Mouse (Mus musculus): ENCODE results near the gene Dgkg. TPM values are rescaled to one million over a fixed set of nuclear protein-coding genes. Genes with fewer than 3 reads are reported as not detected.

The Dgkg gene
- total and polyA plus RNA-seq, 2 experiments from 2014 or later: 6.1 to 12.5 TPM

- TF ChIP-seq CTCF (IDR thresholded peaks at IDR 0.05; ENCODE audit: low read depth): no peak
- 0 out of 2 replicates have a peak, but pooled peaks cover 10% of the 10 kb centered on the region for H3K27me3 ChIP-seq (ENCODE audit: insufficient read depth, low read length)
- no peak for ATAC-seq
- no peak for DNase-seq (ENCODE audit: low spot score)
- no peak overlapping the region for H3K4me2 ChIP-seq (ENCODE audit: low read depth, low read length)
- H3K36me3 ChIP-seq (ENCODE audit: insufficient read depth, low read length): no peaks in the 10 kb centered on the region
- H3K4me1 ChIP-seq (ENCODE audit: insufficient read depth, low read length): no peaks in the 10 kb centered on the region
- no peaks in the 10 kb centered on the region for H3K9me3 ChIP-seq (ENCODE audit: low read length)
- H3K4me3 ChIP-seq (ENCODE audit: low read length): no peak overlapping the region
- no peak overlapping the region for H3K27ac ChIP-seq
- H3K9ac ChIP-seq (replicated peaks; ENCODE audit: low read length): no peak overlapping the region
- WGBS: 84% methylated on average over 11 of the region's 11 CpGs
These were observed 3.1 kb downstream of the Dgkg start for GRCm38 (mm10) chr16:22653817-22654476.

GRCm38 (mm10) chr16:22651244-22651643 is 5.8 kb downstream of the Dgkg start:
- Histone ChIP-seq H3K36me3 (ENCODE audit: insufficient read depth, low read length) (no peaks in the 10 kb centered on the region), H3K27ac (no peak overlapping the region), H3K4me2 (ENCODE audit: low read depth, low read length) (no peak overlapping the region), H3K9ac (replicated peaks; ENCODE audit: low read length) (no peak overlapping the region), H3K27me3 (ENCODE audit: insufficient read depth, low read length) (0 out of 2 replicates have a peak, but pooled peaks cover 6% of the 10 kb centered on the region), H3K4me1 (ENCODE audit: insufficient read depth, low read length) (no peaks in the 10 kb centered on the region), H3K4me3 (ENCODE audit: low read length) (no peak overlapping the region), H3K9me3 (ENCODE audit: low read length) (no peaks in the 10 kb centered on the region)
- no peak for TF ChIP-seq CTCF (IDR thresholded peaks at IDR 0.05; ENCODE audit: low read depth)
- ATAC-seq (no peak), DNase-seq (ENCODE audit: low spot score) (no peak)
- WGBS: 69% methylated on average over 3 of the region's 3 CpGs

- Histone ChIP-seq H3K27me3 (ENCODE audit: insufficient read depth, low read length) (no peaks in the 10 kb centered on the region), H3K27ac (no peak overlapping the region), H3K4me1 (ENCODE audit: insufficient read depth, low read length) (no peaks in the 10 kb centered on the region), H3K36me3 (ENCODE audit: insufficient read depth, low read length) (no peaks in the 10 kb centered on the region), H3K9ac (replicated peaks; ENCODE audit: low read length) (no peak overlapping the region), H3K4me2 (ENCODE audit: low read depth, low read length) (no peak overlapping the region), H3K4me3 (ENCODE audit: low read length) (no peak overlapping the region), H3K9me3 (ENCODE audit: low read length) (no peaks in the 10 kb centered on the region)
- ATAC-seq (no peak), DNase-seq (ENCODE audit: low spot score) (no peak)
- no peak for TF ChIP-seq CTCF (IDR thresholded peaks at IDR 0.05; ENCODE audit: low read depth)
- 97% methylated on average over 1 of the region's 1 CpGs for WGBS
These were observed 11.8 kb downstream of the Dgkg start for GRCm38 (mm10) chr16:22645256-22645655.

- Histone ChIP-seq H3K4me3 (ENCODE audit: low read length) (no peak overlapping the region), H3K27ac (no peak overlapping the region), H3K9ac (replicated peaks; ENCODE audit: low read length) (no peak overlapping the region), H3K4me2 (ENCODE audit: low read depth, low read length) (no peak overlapping the region), H3K36me3 (ENCODE audit: insufficient read depth, low read length) (no peaks in the 10 kb centered on the region), H3K9me3 (ENCODE audit: low read length) (no peaks in the 10 kb centered on the region), H3K4me1 (ENCODE audit: insufficient read depth, low read length) (no peaks in the 10 kb centered on the region), H3K27me3 (ENCODE audit: insufficient read depth, low read length) (no peaks in the 10 kb centered on the region)
- TF ChIP-seq CTCF (IDR thresholded peaks at IDR 0.05; ENCODE audit: low read depth): no peak
- no peak for DNase-seq (ENCODE audit: low spot score)
- WGBS: 70% methylated on average over 8 of the region's 8 CpGs
- no peak for ATAC-seq
These were observed 13.6 kb downstream of the Dgkg start for GRCm38 (mm10) chr16:22643460-22643859.

- DNase-seq (ENCODE audit: low spot score): no peak
- TF ChIP-seq CTCF (IDR thresholded peaks at IDR 0.05; ENCODE audit: low read depth): no peak
- Histone ChIP-seq H3K9ac (replicated peaks; ENCODE audit: low read length) (no peak overlapping the region), H3K36me3 (ENCODE audit: insufficient read depth, low read length) (no peaks in the 10 kb centered on the region), H3K4me3 (ENCODE audit: low read length) (no peak overlapping the region), H3K9me3 (ENCODE audit: low read length) (no peaks in the 10 kb centered on the region), H3K27ac (no peak overlapping the region), H3K27me3 (ENCODE audit: insufficient read depth, low read length) (no peaks in the 10 kb centered on the region), H3K4me2 (ENCODE audit: low read depth, low read length) (no peak overlapping the region), H3K4me1 (ENCODE audit: insufficient read depth, low read length) (no peaks in the 10 kb centered on the region)
- ATAC-seq: no peak
- 87% methylated on average over 6 of the region's 6 CpGs for WGBS
These were observed 14.1 kb downstream of the Dgkg start for GRCm38 (mm10) chr16:22642953-22643352.

- ATAC-seq: no peak
- WGBS: 82% methylated on average over 4 of the region's 4 CpGs
- H3K4me2 ChIP-seq (ENCODE audit: low read depth, low read length): no peak overlapping the region
- H3K36me3 ChIP-seq (ENCODE audit: insufficient read depth, low read length): no peaks in the 10 kb centered on the region
- no peaks in the 10 kb centered on the region for H3K4me1 ChIP-seq (ENCODE audit: insufficient read depth, low read length)
- no peak overlapping the region for H3K9ac ChIP-seq (replicated peaks; ENCODE audit: low read length)
- no peaks in the 10 kb centered on the region for H3K27me3 ChIP-seq (ENCODE audit: insufficient read depth, low read length)
- H3K4me3 ChIP-seq (ENCODE audit: low read length): no peak overlapping the region
- no peak overlapping the region for H3K27ac ChIP-seq
- no peak for DNase-seq (ENCODE audit: low spot score)
- no peak for TF ChIP-seq CTCF (IDR thresholded peaks at IDR 0.05; ENCODE audit: low read depth)
- no peaks in the 10 kb centered on the region for H3K9me3 ChIP-seq (ENCODE audit: low read length)
These were observed 15.0 kb downstream of the Dgkg start for GRCm38 (mm10) chr16:22642054-22642453.

- Histone ChIP-seq H3K4me3 (ENCODE audit: low read length) (no peak overlapping the region), H3K36me3 (ENCODE audit: insufficient read depth, low read length) (no peaks in the 10 kb centered on the region), H3K27ac (no peak overlapping the region), H3K9me3 (ENCODE audit: low read length) (no peaks in the 10 kb centered on the region), H3K4me2 (ENCODE audit: low read depth, low read length) (no peak overlapping the region), H3K4me1 (ENCODE audit: insufficient read depth, low read length) (no peaks in the 10 kb centered on the region), H3K27me3 (ENCODE audit: insufficient read depth, low read length) (no peaks in the 10 kb centered on the region), H3K9ac (replicated peaks; ENCODE audit: low read length) (no peak overlapping the region)
- DNase-seq (ENCODE audit: low spot score): no peak
- no peak for ATAC-seq
- no peak for TF ChIP-seq CTCF (IDR thresholded peaks at IDR 0.05; ENCODE audit: low read depth)
- WGBS: 41% methylated on average over 9 of the region's 9 CpGs
These were observed 15.4 kb downstream of the Dgkg start for GRCm38 (mm10) chr16:22641588-22641987.

Data from hindbrain, postnatal 0 days (tissue).